Mouse (Mus musculus) v-Abl transformed pro-B cells (cell line): ENCODE results near the gene Ambra1.

ENCODE experiments used
- in situ Hi-C, 2 experiments: fragments of 400-800 bp; cut with MboI; formaldehyde crosslinking; loops; one replicate each; pipeline ENCODE4 v1.15.1; 2025; ENCODE audit not compliant: unreplicated experiment in 2 of 2

The Ambra1 gene

DNA sequence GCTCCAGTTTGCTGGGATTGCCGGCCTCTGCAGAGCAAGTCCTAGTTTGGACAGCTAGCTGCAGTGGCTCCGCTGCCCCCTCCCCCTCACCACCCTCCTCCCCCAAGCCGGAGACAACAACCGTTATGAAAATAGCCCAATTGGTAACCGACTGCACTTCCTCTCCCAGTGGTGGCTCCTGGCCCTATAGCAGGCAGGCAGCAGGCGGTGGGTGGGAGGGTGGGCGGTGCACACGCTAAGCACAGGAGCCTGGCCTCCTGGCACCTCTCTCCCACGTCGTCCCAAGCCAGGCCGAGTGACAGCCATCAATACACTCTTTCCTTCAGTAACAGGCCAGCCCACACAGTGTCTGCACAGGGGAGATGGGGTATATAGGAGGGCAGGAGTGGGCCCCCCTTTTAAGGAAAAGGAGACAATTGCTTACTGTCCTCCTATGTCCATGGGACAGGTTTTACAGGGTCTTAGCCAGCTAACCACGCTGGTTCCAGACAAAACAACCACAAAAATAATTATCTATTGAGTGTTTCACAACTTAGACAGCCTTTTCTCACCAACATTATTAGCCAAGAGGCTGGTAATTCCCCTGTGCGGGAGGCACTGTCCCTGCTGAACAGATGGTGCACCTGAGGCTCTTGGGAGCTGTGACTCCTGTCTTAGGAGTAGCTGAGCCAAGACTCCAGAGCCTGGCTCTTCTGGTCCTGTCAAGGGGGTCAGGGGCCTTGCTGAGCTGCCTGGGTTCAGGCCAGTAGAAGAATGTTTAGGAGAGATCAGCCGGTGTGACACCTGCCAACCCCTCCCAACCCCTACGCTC, 220.5 kb downstream of the Ambra1 start:
- in situ Hi-C loops, result loop anchor here in 1 of 2 experiments (25.0 kb wide), 2 partner anchors 1237 to 1487 kb away; partner anchors contain the start of gene Trp53i11

- in situ Hi-C loops, result loop anchor here in 1 of 2 experiments (25.0 kb wide), 2 partner anchors 1233 to 1483 kb away; partner anchors contain the start of gene Trp53i11
Measured at GRCm38 (mm10) chr2:91953825-91954224, 223.9 kb downstream of the Ambra1 start.

DNA sequence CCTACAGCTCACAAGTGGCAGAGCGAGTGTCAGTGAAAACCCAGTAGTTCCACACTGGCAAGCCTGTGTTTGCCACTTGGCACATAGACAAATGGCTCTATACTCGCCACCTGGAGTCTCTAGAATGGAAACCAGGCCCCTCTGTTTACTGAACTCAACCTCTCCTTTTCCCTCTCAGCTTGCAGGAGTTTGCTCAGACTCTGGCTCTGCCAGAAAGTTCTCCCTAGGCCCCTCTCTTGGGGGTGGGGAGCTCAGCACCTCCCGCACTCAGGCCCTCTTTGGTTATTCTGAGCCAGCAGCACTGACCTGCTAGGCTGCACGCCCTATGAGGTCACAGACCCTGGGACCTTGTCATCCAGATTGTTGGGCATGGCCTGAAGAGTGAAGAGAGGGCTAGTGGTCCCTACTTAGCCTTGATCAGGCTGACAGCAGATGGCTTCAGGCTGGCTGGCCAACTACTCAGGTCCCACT, 225.2 kb downstream of the Ambra1 start:
- in situ Hi-C loops, result loop anchor here in 1 of 2 experiments (25.0 kb wide), 2 partner anchors 1232 to 1482 kb away; partner anchors contain the start of gene Trp53i11

GRCm38 (mm10) chr2:91955875-91956274, 225.9 kb downstream of the Ambra1 start:
- in situ Hi-C loops, result loop anchor here in 1 of 2 experiments (25.0 kb wide), 2 partner anchors 1231 to 1481 kb away; partner anchors contain the start of gene Trp53i11

DNA sequence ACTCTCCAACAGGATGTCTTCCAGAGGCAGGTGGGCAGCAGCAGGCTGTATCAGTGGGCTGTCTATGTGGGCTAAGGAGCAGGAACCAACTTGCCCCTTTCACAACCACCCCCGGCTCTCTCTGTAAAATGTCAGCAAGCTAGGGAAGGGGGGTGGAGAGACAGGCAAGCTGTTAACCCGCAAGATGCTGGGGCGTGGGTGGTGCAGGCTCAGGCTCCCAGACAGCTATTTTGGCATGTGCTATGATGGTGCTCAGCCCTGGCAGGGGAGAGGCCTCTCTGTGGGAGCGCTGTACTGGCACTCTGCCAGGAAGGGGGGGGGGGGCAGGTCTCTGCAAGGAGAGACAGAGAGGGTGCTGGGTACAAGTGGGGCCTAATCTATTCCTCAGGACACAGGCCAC, 227.2 kb downstream of the Ambra1 start:
- in situ Hi-C loops, result loop anchor here in 1 of 2 experiments (25.0 kb wide), 2 partner anchors 1230 to 1480 kb away; partner anchors contain the start of gene Trp53i11

GRCm38 (mm10) chr2:91958049-91958448, 228.1 kb downstream of the Ambra1 start:
- in situ Hi-C loops, result loop anchor here in 1 of 2 experiments (25.0 kb wide), 2 partner anchors 1229 to 1479 kb away; partner anchors contain the start of gene Trp53i11

GRCm38 (mm10) chr2:91958701-91959457, 228.9 kb downstream of the Ambra1 start:
- in situ Hi-C loops, result loop anchor here in 1 of 2 experiments (25.0 kb wide), 2 partner anchors 1228 to 1478 kb away; partner anchors contain the start of gene Trp53i11

GRCm38 (mm10) chr2:91959544-91960410, 229.8 kb downstream of the Ambra1 start:
- in situ Hi-C loops, result loop anchor here in 1 of 2 experiments (25.0 kb wide), 2 partner anchors 1228 to 1478 kb away; partner anchors contain the start of gene Trp53i11

- in situ Hi-C loops, result loop anchor here in 1 of 2 experiments (25.0 kb wide), 2 partner anchors 1227 to 1477 kb away; partner anchors contain the start of gene Trp53i11
Measured at GRCm38 (mm10) chr2:91960459-91960858, 230.5 kb downstream of the Ambra1 start.

DNA sequence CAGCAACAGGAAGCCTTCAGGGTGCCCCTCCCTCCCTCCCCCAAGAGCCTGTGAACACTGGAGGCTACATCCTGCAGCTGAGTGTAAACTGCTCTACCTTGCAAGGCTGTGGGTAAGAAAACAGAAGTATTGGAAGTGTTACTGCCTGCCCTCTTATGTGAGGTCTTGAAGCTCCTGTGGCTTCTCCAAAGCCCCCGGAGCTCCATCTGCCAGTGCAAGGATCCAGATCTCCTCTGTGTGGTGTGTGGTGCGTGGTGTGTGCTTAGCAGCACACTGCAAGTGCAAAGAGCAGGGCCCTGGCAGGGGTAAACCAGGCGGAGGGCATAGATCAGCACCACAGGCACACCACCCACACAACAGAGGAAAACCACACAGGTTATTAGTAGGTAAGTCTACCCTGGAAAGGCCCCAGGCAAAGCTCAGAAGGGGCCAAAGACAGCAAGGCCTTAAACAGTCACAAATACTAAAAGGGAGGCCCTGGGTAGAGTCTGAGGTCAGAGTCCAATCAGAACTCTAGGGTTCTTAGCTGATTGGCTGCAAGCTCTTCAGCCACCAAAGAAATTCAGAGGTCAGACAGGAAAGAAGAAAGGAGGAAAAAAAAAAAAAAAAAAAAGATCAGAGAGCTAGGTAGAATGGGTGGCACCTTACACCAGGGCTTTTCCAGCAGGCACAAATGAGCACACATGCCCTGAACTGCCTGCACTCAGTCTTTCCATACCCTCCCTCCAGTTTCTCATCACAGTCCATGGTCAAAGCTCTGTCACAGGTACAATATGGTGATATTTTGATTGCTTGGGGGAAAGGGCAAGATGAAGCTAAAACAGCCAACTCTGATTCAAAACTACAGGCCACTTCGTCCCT, 232.2 kb downstream of the Ambra1 start:
- in situ Hi-C loops, result loop anchor here in 1 of 2 experiments (25.0 kb wide), 2 partner anchors 1225 to 1475 kb away; partner anchors contain the start of gene Trp53i11

DNA sequence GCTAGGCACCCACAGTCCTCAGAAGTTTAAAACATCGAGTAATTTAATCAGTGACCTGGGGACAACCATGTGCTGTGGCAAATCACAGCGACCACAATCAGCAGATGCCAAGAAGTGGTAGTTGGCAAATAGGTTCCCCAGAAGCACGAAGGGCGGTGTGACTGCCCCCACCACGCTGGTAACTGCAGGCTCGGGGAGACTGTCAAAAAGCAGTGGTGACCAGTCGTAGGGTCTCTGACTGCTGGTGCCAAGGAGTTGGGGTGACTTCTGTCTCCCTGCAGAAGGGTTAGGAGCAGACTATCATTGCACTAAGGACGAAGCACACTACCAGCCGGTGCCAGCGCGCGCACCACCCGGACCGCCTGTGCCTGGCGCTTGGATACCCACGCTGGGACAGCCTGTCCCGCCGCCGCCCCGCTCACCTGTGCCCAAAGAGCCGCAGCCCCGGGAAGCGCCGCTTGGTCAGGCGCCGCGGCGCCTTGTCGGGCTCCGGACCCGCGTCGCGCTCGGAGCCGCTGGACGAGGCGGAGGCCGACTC, 233.0 kb downstream of the Ambra1 start:
- in situ Hi-C loops, result loop anchor here in 1 of 2 experiments (25.0 kb wide), 2 partner anchors 1224 to 1474 kb away; partner anchors contain the start of gene Trp53i11

DNA sequence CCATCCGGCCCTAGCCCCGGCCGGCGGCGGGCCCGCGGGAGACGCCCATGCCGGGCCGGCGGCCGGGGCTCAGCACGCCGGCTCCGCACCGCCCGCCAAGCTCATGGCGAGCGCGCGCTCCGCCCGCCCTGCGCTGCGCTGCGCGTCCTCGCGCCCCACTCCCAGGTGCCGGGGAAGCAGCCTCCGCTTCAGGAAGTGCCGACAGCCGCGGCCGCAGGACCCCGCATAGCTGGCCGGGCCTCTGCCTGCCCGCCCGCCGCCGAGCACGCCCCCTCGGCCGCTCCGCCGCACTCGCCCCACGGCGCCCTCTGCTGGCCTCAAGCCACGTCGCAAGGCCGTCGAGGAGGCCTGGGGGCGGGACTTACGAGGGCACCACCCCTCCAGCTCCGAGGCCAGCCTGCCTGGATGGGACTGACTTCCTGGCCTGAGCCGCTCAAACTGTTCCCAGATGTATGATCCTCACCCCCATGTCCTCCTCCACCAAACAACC, 233.6 kb downstream of the Ambra1 start:
- in situ Hi-C loops, result loop anchor here in 1 of 2 experiments (25.0 kb wide), 2 partner anchors 1224 to 1474 kb away; partner anchors contain the start of gene Trp53i11

DNA sequence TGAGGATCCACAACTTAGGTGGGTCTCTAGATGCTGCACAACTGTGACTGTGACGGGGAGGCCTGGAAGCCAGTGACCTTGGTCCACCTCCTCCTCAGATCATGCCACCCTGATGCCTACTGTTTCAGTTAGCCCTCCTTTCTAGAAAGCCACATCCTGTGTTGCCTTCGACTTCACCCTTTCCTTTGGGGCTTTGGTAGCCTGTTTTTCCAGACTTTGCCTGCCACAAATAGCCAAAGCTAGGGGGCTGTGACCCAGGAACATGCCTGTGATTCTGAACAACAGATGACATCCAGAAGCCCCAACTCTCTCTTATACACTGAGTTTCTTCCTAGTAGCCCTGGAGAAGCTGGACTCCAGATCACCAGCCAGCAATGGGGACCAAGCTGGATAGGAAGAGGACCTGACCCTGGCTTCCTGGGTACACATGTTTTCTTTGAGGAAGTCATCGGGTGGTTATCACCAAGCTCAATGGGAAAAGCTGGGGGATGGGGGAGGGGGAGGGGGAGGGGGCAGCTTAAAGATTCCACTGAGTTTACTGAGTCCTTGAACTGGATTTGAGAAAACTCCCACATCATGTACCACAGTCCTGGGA, 234.8 kb downstream of the Ambra1 start:
- in situ Hi-C loops, result loop anchor here in 1 of 2 experiments (25.0 kb wide), 2 partner anchors 1223 to 1473 kb away; partner anchors contain the start of gene Trp53i11

DNA sequence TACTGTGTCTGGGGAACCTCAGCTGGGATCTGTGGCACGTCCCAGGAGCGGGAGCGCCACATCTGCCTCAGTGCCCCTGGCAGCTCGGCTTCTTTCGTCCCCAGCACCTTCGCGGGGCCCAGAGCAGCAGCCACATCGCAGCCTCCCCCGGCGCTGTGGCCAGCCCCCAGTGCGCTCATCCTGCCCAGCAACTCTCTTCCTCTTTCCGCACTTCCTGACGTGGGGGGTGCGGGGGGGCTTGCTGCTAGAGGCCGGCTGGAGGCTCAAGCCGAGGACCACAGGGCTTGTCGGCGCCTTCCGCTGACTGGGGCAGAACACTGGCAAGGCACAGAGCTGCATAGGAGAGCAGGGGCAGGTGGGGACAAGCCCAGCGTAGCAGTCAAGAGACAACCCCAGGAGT, 235.5 kb downstream of the Ambra1 start:
- in situ Hi-C loops, result loop anchor here in 1 of 2 experiments (25.0 kb wide), 2 partner anchors 1222 to 1472 kb away; partner anchors contain the start of gene Trp53i11

- in situ Hi-C loops, result loop anchor here in 1 of 2 experiments (25.0 kb wide), 2 partner anchors 1221 to 1471 kb away; partner anchors contain the start of gene Trp53i11
Measured at GRCm38 (mm10) chr2:91966367-91966766, 236.4 kb downstream of the Ambra1 start.

GRCm38 (mm10) chr2:91967962-91968361, 238.0 kb downstream of the Ambra1 start:
- in situ Hi-C loops, result loop anchor here in 1 of 2 experiments (25.0 kb wide), 2 partner anchors 1219 to 1469 kb away; partner anchors contain the start of gene Trp53i11
